Mouse (Mus musculus): Measurements from ENCODE around the gene Six5. TPM values are rescaled to one million over a fixed set of nuclear protein-coding genes. Genes with fewer than 3 reads are reported as not detected.

Six5 gene
- total RNA-seq, 2 experiments from 2014 or later, result 12.3 to 17.3 TPM

- no peak for DNase-seq
Measured at GRCm38 (mm10) chr7:19096421-19096976, 2.1 kb downstream of the Six5 start.

DNA sequence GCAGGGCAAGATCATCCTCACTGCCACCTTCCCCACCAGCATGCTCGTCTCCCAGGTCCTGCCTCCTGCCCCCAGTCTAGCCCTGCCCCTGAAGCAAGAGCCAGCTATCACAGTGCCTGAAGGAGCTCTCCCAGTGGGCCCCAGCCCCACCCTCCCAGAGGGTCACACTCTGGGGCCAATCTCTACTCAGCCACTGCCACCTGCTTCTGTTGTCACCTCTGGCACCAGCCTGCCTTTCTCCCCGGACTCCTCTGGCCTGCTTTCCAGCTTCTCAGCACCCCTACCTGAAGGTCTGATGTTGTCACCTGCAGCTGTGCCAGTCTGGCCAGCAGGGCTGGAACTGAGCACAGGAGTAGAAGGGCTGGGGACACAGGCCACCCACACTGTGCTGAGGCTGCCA, 2.8 kb downstream of the Six5 start:
- no peak for DNase-seq

GRCm38 (mm10) chr7:19097863-19098262, 3.5 kb downstream of the Six5 start:
- no peak for DNase-seq

- DNase-seq, result no peak
Measured at GRCm38 (mm10) chr7:19098811-19099210, 4.4 kb downstream of the Six5 start.

DNA sequence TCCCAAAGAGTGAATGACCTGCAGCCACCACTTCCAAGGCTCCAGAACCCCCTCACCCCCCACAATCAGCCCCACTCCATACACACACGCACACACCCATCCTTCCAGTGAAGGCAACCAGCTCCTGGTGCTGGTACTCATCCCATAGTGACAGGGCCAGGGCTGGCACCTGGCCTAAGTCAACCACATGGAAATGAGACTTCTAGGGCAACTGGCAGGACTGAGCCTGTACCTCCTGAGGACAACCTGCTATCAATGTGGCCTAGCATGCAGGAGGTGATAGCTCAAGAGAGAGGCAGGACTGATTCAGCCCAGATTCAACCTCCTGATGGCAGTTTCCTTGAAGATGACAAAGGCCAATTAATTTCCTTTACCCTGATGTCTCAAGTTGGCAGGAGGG, 5.9 kb downstream of the Six5 start:
- DNase-seq, result no peak

DNA sequence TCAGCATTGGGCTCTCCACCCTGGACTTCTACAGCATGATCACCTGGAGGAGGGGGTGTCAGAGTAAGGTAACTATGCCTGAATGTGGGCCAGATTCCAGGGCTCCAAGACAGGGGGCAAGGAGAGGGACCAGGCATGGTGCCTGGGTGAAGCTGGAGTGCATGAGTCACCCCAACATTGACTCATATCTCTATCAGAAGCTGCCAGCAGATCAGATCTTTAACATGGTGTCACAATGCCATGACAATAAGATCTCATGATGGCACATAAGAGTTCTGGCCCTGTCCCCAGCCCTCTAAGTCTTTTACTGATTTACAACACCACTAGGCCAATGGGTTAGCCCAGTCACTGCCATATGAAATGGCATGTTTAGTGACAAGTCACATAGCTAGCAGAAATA, 9.3 kb downstream of the Six5 start:
- DNase-seq, result no peak

GRCm38 (mm10) chr7:19104486-19104885, 10.1 kb downstream of the Six5 start:
- DNase-seq, result no peak

- no peak for DNase-seq
Measured at GRCm38 (mm10) chr7:19107436-19107835, 13.0 kb downstream of the Six5 start.

DNA sequence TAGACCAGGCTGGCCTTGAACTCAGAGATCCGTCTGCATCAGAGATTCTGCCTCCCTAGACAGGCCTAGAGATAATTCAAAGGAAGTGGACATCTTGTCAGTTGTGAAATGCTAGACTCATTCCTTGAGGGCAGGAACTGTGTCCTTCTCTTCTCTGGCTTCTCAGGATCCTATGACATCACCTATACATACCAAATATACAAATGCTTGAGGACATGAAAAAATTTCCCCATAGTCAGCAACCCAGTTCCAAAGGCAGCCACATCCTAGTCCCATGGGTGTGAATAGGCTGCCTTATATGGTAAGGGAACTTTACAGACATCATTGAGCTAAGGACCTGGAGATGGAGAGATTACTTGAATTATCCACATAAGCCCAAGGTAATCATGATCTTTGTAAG, 15.2 kb downstream of the Six5 start:
- no peak for DNase-seq

DNA sequence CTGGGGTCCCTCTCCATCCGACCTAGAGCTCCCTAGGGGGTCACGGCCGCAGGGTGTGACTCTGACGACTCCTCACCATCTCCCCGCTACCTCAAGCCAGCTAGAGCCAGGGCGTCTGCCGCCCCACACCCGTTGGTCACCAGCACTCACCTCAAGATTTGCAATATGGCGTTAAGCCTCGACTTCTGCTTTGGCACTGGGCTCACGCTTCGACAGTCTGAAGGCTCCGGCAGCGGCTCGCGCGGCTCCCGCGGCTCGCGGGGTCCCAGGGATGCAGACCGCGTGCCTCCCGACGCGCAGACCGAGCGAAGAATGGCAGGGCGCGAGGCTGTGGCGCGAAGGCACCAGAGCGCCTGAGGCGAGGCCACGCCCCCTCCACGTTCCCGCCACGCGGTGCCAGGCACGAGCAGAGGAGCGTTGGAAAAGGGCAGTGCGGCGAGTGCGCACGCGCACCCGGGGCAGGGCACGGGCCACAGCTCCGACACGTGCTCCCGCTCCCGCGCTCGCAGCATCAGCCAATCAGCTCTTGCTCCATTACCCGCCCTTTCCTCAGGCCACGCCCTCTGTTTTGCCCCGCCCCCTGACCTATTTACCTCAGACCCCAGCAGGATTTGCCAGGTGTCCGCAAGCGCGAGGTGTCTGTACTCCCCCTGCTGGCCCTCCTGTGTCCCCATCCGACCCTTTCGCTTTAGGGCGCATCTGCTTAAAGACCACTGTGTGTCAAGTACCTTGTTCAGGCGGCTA, 23.8 kb downstream of the Six5 start, which contains the start of gene Gm4969:
Gene Gm4969 (minus strand): TSS at position 341 of the 744 bp plus-strand sequence.
- DNase-seq, result peak; percentile 55

- DNase-seq, result no peak
Measured at GRCm38 (mm10) chr7:19119083-19119482, 24.7 kb downstream of the Six5 start.

GRCm38 (mm10) chr7:19119631-19120429, 25.4 kb downstream of the Six5 start, which contains the start of gene Fbxo46:
Fbxo46 (plus strand) TSS chr7:19119859.
- DNase-seq, result peak; percentile 92

- DNase-seq, result peak; percentile 57
Measured at GRCm38 (mm10) chr7:19121686-19122085, 27.3 kb downstream of the Six5 start.

DNA sequence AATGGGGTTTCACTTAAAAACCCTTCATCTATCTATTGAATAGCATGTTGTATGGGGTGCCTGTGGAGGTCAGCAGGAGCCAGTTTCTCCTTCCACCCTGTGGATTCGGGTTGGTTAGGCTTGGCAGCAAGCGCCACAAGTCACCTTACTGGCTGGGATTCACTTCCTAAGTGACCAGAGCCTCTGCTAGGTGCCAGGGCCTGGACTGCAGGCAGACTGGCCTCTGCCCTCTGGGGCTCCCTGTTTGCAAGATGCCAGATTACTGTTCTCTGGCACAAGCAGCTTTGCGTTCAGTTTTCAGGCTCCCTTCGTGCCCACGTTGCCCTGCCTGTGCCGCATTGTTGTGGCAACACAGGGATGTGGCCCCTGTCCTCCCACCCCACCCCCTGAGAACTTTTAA, 30.3 kb downstream of the Six5 start:
- peak; percentile 51 for DNase-seq

DNA sequence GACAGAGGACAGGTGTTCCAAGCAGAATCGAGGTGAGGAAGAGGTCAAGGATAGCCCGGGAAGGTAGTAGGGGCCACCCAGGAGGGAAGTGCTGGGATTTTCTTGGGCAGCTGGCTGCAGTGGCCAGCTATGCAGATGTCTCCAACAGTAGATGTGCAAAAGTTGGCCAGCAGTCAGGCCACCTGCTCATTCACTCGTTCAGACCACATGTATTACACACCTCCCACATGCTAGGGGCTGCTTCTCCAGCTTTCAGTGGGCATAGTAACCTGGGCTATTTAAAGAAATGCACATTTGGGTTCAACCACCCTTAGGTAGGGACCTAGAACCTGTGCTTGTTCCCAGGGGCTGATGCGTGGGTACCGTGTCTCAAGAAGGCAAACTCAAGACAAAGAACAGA, 33.4 kb downstream of the Six5 start:
- DNase-seq, result no peak

- DNase-seq, result no peak
Measured at GRCm38 (mm10) chr7:19129396-19129795, 35.0 kb downstream of the Six5 start.

GRCm38 (mm10) chr7:19130657-19131056, 36.3 kb downstream of the Six5 start:
- DNase-seq, result no peak

DNA sequence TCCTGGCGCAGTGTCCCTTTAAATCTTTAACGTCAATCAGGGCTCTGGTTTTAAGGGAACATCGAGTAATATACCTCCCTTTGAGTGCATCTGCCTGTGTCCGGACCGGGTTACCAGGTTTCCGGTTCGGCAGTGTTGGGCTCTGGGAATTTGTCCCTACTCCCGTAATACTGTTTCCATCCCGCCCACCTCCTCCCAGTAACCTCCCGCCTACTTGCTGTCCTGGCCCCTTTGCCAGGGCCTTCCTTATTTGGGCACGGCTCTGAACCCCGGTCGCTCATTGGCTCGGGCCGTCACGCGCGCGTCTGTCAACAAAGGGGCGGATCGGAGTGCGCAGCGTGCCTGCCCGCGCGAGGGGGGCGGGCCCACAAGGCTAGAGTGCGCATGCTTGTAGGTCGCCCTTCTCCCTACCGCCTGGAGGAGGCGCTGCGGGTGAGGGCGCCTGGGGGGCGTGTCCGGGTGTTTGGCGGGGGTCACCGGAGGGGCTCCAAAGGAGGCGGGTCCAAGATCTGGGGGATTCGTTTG, 37.0 kb downstream of the Six5 start:
- DNase-seq, result peak; percentile 99

- no peak for DNase-seq
Measured at GRCm38 (mm10) chr7:19136168-19136567, 41.8 kb downstream of the Six5 start.

DNA sequence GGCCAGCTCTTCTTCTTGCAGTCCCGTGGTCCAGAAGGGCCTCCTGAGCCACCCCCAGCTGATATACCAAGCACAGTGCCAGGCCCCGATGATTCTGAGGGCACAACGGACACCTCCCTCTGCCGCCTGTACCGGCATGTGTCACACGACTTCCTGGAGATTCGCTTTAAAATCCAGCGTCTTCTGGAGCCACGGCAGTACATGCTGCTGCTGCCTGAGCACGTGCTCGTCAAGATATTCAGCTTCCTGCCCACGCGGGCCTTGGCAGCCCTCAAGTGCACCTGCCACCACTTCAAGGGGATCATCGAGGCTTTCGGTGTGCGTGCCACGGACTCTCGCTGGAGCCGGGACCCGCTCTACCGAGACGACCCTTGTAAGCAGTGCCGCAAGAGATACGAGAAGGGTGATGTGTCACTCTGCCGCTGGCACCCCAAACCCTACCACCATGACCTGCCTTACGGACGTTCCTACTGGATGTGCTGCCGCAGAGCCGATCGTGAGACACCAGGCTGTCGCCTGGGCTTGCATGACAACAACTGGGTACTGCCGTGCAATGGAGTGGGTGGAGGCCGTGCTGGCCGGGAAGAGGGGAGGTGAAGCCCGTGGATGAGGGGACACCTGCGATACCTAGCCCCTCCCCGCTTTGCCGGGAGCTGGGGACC, 42.4 kb downstream of the Six5 start:
- DNase-seq, result no peak

DNA sequence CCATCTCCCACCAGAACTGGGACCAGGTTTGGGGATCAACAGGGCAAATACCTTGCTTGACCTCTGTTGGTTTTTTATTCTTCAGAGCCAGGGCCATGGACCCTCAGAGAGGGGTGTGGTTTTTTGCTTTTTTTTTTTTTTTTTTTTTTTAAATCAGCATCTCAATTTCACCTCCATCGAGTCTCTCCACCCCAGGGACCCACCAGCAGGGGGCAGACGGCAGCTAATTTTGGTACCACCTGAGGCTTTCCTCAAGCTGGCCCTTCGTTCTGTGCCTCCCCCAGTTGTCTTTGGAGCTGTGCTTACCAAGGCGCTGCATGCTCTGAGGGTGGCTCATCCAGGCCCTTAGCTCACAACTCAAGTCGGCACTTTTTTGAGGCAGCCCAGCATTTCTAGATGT, 43.0 kb downstream of the Six5 start:
- peak; percentile 76 for DNase-seq

- no peak for DNase-seq
Measured at GRCm38 (mm10) chr7:19146793-19147192, 52.4 kb downstream of the Six5 start.
